Mouse (Mus musculus) thymus, adult 2 months (tissue): ENCODE results near the gene Snapc4.

Source experiments
- CTCF ChIP-seq: fragments of 200-500 bp; IDR thresholded peaks from 2 replicates; pipeline ENCODE4 v1.5.1; 2012; ENCODE audit warnings: mild to moderate bottlenecking, control low read depth, low read length, moderate library complexity, borderline replicate concordance; ENCODE audit not compliant: control insufficient read depth, poor library complexity, insufficient read depth; ENCODE audit errors: extremely low read depth
- POLR2A ChIP-seq: fragments of 200-500 bp; IDR thresholded peaks from 2 replicates; pipeline ENCODE4 v1.6.1; 2012; ENCODE audit warnings: mild to moderate bottlenecking, low read length, control low read depth, moderate library complexity; ENCODE audit not compliant: control insufficient read depth, poor library complexity, insufficient read depth; ENCODE audit errors: extremely low read depth

DNA sequence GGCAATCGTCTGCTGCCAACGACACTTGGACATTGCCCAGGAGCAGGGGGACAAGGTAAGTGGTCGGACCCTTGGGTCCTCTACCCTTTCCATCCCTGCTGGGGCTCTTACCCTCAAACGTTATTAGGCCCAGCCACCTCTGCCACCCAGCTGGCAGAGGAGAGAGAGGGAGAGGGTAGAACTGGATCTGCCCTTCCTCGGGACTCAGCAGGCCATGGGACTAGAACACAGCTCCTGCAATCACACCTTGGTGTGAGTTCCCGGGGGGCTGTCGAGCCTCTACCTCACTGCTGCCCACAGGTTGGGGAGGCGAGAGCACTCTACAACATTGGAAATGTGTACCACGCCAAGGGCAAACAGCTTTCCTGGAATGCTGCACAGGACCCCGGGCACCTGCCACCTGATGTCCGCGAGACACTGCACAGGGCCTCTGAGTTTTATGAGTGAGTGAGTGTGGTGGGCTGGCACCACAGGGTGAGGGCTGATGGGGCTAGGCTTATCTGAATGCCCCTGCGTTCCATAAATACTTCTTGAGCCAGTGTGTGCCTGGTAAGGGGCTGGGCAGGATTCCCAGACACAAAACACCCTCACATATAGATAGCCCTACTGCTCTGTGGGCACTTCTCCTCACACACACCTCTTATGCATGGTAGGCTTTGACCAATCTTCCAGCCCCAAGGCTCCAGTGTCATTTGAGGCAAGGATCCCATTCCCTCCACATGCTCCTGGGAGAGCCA, 56.7 kb downstream of the Snapc4 start:
- TF ChIP-seq POLR2A (no peak), CTCF (no peak)
